Mouse (Mus musculus) erythroblast, adult 5-6 weeks (primary cell): ENCODE results near the gene Rbfox3. TPM values are rescaled to one million over a fixed set of nuclear protein-coding genes. Genes with fewer than 3 reads are reported as not detected.

Source experiments
- ATAC-seq: replicated peaks from 2 replicates; pipeline ENCODE4 v1.8.0; 2016; ENCODE audit warnings: moderate number of reproducible peaks, mild to moderate bottlenecking, moderate TSS enrichment, inconsistent platforms; ENCODE audit not compliant: poor library complexity, low FRiP score, severe bottlenecking
- total RNA-seq, 2 experiments: library from RNA; stranded (forward) in 1 of 2; stranded (reverse) in 1 of 2; fragments of 150-400 nt in 1 of 2; fragments of 200-764, 138-1000 nt in 1 of 2; gene quantifications; 2 replicates each; pipeline versions ENCODE4 v1.2.3 to v1.2.4; 2015 to 2017; ENCODE audit warnings: low replicate concordance in 2 of 2

Gene Rbfox3
- not detected in 2 replicates for total RNA-seq (2015; ENCODE audit: low replicate concordance)
- total RNA-seq (2017; ENCODE audit: low replicate concordance) = not detected in 2 replicates

- ATAC-seq = no peak
Observed at GRCm38 (mm10) chr11:118911307-118912070, at the start of gene Rbfox3. TSS of gene Rbfox3 (minus strand) at chr11:118911597.

GRCm38 (mm10) chr11:118960649-118961048 is 49.3 kb upstream of the Rbfox3 start:
- ATAC-seq = no peak

GRCm38 (mm10) chr11:118957070-118957471 is 45.7 kb upstream of the Rbfox3 start:
- no peak for ATAC-seq

GRCm38 (mm10) chr11:118955016-118955415 is 43.6 kb upstream of the Rbfox3 start:
- ATAC-seq = no peak

GRCm38 (mm10) chr11:118945868-118946267 is 34.5 kb upstream of the Rbfox3 start:
- ATAC-seq = no peak

DNA sequence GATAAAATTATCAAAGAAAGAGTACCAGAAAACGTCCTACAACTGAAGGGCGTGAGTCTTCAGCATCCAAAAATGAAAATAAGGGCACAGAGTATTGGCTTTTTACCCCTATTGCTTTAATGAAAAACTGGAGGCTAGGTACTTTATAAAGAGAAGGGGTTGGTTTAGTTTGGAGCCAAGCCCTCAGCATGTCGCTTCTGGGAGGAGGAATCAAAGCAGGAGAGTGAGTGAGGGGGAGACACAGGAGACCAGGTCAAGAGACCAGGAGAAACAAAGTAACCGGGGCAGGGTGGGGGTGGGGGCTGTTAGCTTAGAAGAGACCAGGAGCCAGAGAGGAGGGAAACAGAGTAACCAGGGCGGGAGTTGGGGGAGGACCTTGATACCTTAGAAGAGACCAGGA is 29.9 kb upstream of the Rbfox3 start:
- no peak for ATAC-seq

GRCm38 (mm10) chr11:118940539-118940938 is 29.1 kb upstream of the Rbfox3 start:
- no peak for ATAC-seq

- ATAC-seq = no peak
Observed at GRCm38 (mm10) chr11:118939731-118940130, 28.3 kb upstream of the Rbfox3 start.

GRCm38 (mm10) chr11:118934925-118935324 is 23.5 kb upstream of the Rbfox3 start:
- no peak for ATAC-seq

DNA sequence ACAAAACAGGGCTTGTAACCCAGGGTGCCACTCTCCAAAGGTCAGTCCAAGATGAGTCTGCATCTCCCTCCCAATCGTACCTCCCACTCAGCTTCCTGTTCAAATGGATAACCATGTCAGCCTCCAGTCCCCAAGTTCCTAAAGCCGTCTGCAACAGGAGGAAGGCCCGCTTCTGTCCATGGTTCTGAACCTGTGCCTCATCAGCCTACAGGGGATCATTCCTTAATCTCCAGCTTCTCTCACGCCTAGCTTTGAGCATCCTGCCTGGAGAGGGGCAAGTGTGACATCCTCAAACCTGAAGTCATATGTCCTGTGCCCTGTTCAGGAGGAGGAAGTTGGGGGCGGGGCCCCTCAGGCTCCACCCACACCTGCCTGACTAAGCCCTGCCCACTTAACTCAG is 15.7 kb upstream of the Rbfox3 start:
- ATAC-seq = no peak

- no peak for ATAC-seq
Observed at GRCm38 (mm10) chr11:118921852-118922251, 10.5 kb upstream of the Rbfox3 start.

GRCm38 (mm10) chr11:118916423-118917030 is 5.1 kb upstream of the Rbfox3 start:
- ATAC-seq = no peak

- ATAC-seq = no peak
Observed at GRCm38 (mm10) chr11:118915888-118916287, 4.5 kb upstream of the Rbfox3 start.

DNA sequence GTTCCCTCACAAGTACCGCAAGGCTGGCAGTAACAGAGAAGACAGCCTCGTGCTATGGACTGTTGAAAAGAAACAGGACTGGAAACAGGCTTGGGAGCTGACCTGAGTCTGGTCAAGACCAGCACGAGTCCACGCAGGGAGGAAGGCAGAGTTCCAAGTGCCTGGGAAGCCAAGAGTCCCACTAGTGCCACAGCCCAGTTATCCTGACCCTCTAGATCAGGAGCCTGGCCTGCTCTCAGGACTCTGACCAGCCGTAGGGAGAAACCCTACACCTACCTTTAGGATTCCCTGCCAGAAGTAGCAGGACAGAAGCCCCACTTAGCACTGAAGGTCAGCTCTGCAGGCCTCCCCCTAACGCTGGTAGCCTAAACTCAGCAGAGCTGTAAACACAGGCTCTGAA is 1.3 kb upstream of the Rbfox3 start:
- ATAC-seq = no peak

DNA sequence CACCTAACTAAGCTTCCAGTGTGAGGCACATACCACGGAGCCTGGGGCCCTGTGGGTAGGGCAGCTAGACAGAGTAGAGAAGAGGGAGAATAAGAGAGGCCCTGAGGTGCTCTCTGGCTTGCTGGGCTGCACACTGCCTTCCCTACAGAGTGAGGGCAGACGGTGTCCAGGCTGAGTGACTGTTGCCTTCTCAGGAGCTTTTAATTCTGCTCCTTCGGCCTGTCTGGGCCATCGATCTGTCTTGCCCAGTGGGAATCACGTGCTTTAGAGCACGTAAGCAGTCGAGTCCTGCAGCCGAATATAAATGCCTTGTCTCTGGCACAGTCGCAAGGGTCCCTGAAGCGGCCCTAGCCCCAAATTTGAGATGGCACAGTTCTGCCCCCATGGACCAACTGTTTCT is 641 bp downstream of the Rbfox3 start:
- ATAC-seq = no peak

DNA sequence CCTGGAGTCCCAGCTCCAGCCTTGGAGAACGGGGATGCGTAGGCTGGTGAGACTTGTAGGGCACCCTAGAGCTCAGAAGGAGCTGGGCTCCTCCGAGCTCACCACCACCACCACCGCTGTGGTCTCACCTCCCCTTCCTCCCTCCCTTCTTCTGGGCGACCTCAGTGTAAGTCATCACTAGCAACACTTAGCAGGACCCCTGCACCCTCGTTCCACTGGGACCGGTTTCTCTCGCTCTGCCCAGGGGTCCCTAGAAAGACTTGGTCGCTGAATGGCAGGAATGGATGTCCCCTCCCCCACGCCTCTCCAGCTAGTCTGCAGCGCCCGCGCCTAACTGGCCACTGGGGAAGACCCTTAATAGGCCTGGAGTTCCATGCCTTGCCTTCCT is 1.6 kb downstream of the Rbfox3 start:
- no peak for ATAC-seq

DNA sequence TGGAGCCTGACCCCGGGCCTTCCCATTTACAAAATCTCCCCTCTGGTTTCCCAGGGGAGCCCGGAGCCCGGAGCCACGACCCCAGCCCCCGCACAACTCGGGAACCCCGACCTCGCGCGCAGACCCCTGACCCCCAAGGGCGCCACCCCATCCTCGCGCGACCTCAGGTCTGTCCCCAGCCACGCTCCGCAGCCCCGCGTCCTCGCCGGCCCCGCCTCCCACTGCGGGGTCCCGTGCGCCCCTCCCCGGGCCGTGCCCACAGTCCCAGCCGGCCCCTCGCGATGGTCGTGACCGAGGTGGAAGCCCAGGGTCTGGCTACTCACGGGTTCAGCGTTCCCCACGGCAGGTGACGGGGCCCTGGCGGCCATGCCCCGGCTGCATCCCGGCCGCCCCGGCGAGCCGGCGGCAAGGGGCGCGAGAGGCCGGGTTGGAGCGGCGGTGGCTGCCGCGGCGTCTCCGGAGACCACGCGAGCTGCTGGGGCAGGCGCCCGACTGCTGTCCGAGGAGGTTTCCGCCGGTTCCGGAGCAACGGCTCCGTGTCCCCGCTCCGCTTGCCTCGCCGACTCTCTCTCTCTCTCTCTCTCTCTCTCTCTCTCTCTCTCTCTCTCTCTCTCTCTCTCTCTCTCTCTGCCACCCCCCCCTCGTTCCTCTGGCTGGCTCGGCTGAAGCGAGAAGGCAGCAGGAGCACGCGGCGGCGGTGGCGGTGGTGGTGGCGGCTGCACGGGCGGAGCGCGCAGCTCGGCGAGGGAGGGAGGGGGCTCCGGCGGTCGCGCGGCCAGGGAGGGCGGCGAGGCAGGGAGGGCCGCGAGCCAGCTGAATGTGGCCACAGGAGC is 2.2 kb downstream of the Rbfox3 start:
- ATAC-seq = no peak

DNA sequence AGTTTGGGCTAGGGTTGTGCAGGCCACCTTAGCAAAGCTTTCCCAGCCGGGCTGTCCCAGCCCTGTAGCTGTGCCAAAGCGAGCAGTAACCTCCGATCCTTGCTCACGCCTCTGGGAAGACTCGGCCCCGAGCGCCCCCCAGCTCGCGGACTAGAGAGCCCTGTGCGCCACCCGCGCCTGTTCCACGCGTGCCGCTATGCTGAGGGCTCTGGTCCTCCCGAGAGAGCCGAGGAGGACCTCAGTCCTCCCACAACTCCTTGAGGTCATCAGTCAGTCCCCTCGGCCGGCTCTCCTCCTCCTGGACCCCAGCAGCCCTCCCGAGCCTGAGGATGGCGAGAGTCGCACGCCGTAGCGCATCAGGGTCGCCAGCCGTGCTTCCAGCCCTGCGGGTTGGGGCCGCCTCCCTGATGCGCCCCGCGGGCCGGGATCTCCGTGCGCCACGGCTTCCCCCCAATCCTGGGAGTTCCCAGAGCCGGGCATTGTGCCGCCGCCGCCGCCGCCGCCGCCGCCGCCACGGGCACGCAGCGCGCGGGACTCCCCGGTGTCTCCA is 2.9 kb downstream of the Rbfox3 start:
- ATAC-seq = no peak

DNA sequence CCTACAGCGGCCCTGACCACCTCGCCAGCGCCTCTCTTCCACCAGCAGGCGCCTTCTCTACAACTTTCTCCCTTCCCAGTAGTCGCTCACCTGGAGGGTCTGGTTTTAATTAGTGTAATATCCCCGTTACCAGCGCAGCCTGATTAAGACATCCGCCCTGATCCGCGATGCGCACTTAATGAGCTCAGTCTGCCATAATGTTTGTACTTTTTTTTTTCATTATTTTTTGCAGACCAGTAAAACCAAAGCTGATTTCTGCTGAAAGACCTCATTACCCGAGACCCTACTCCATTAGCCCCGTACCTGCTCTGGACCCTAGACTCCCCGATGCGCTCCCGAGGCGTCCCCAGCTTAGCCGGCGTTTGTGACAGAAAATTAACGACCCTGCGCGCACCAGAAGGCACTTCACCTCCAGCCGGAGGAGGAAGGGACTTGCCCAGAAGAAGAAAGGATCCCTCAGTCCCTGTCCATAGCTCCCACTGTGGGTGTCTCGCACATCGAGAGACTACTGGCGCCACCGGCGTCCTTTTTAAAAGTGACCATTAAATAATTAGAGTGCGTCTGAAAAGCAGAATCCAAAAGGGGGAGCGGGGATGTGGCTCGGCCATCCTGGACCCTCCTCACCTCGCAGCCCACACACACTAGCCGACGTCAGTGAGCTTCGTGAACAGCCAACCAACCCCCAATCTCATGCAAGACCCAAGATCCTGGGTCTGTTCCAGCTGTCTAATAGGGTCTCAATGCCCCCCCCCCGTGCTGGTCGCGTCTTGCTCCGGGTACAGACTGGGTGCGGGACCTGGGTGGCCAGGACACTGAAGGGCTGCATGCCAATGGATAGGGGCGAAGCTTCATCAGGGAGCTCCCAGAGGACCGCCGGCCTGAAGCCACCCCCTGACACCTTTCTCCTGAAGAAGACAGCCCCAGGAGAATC is 3.7 kb downstream of the Rbfox3 start:
- ATAC-seq = no peak
